Mouse (Mus musculus): ENCODE measurements around the gene Fcho2. TPM values are rescaled to one million over a fixed set of nuclear protein-coding genes. Genes with fewer than 3 reads are reported as not detected.

Gene Fcho2
- polyA plus RNA-seq, 1 experiment from 2014 or later, result 25.3 TPM

GRCm38 (mm10) chr13:98743829-98744228 lies 71.4 kb downstream of the Fcho2 start:
- H3K27me3 ChIP-seq (replicated peaks; ENCODE audit: control insufficient read depth, insufficient read depth, low read length), result no peaks in the 10 kb centered on the region
- H3K4me1 ChIP-seq (replicated peaks; ENCODE audit: control insufficient read depth, insufficient read depth, low read length), result peaks cover 3% of the 10 kb centered on the region; the same call in 1 of the 2 replicates
- H3K36me3 ChIP-seq (ENCODE audit: control insufficient read depth, insufficient read depth, low read length), result peaks cover 13% of the 10 kb centered on the region
- no peak overlapping the region for H3K4me2 ChIP-seq
- no peaks in the 10 kb centered on the region for H3K9me3 ChIP-seq (ENCODE audit: control insufficient read depth, low read length)
- DNase-seq (ENCODE audit: low spot score), result no peak
- ATAC-seq (replicated peaks; ENCODE audit: low FRiP score), result peak; percentile 68; the same call in 1 of the 2 replicates
- no peak overlapping the region for H3K27ac ChIP-seq (ENCODE audit: low read depth, low read length)
- H3K4me3 ChIP-seq (ENCODE audit: low read depth, low read length), result no peak overlapping the region
- no peak overlapping the region for H3K9ac ChIP-seq (ENCODE audit: low read depth, low read length)

DNA sequence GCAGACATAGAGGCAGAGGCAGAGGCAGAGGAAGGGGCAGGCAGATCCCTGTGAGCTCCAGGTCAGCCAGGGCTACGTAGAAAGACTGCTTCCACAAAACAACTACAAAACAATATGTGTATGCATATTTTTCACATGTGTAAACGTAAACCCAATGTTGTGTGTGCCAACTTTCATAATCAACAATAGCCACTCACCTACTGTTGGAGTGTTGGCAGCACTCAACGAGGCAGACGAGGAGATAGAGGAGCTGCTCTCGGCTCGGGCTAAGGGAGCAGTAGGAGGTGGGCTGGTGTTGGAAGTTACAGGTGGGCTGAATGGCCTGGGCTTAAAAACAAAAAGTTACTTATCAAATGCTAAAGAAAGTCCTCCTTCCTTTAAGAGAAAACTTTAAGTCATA lies 72.0 kb downstream of the Fcho2 start:
- H3K9ac ChIP-seq (ENCODE audit: low read depth, low read length), result no peak overlapping the region
- DNase-seq (ENCODE audit: low spot score) (no peak), ATAC-seq (replicated peaks; ENCODE audit: low FRiP score) (no peak)
- no peak overlapping the region for H3K4me2 ChIP-seq
- H3K9me3 ChIP-seq (ENCODE audit: control insufficient read depth, low read length), result no peaks in the 10 kb centered on the region
- no peak overlapping the region for H3K4me3 ChIP-seq (ENCODE audit: low read depth, low read length)
- peaks cover 13% of the 10 kb centered on the region for H3K36me3 ChIP-seq (ENCODE audit: control insufficient read depth, insufficient read depth, low read length)
- H3K27me3 ChIP-seq (replicated peaks; ENCODE audit: control insufficient read depth, insufficient read depth, low read length), result no peaks in the 10 kb centered on the region
- 83% methylated on average over 6 of the region's 6 CpGs for WGBS
- no peak overlapping the region for H3K27ac ChIP-seq (ENCODE audit: low read depth, low read length)
- peaks cover 3% of the 10 kb centered on the region; the same call in 1 of the 2 replicates for H3K4me1 ChIP-seq (replicated peaks; ENCODE audit: control insufficient read depth, insufficient read depth, low read length)

GRCm38 (mm10) chr13:98738213-98738612 lies 77.0 kb downstream of the Fcho2 start:
- Histone ChIP-seq H3K27me3 (replicated peaks; ENCODE audit: control insufficient read depth, insufficient read depth, low read length) (no peaks in the 10 kb centered on the region), H3K4me3 (ENCODE audit: low read depth, low read length) (no peak overlapping the region), H3K4me2 (no peak overlapping the region), H3K9me3 (ENCODE audit: control insufficient read depth, low read length) (no peaks in the 10 kb centered on the region), H3K36me3 (ENCODE audit: control insufficient read depth, insufficient read depth, low read length) (peaks cover 6% of the 10 kb centered on the region; the same call in 1 of the 2 replicates), H3K4me1 (replicated peaks; ENCODE audit: control insufficient read depth, insufficient read depth, low read length) (no peaks in the 10 kb centered on the region), H3K27ac (ENCODE audit: low read depth, low read length) (no peak overlapping the region), H3K9ac (ENCODE audit: low read depth, low read length) (no peak overlapping the region)
- 89% methylated on average over 2 of the region's 2 CpGs for WGBS
- no peak for ATAC-seq (replicated peaks; ENCODE audit: low FRiP score)
- DNase-seq (ENCODE audit: low spot score), result no peak

DNA sequence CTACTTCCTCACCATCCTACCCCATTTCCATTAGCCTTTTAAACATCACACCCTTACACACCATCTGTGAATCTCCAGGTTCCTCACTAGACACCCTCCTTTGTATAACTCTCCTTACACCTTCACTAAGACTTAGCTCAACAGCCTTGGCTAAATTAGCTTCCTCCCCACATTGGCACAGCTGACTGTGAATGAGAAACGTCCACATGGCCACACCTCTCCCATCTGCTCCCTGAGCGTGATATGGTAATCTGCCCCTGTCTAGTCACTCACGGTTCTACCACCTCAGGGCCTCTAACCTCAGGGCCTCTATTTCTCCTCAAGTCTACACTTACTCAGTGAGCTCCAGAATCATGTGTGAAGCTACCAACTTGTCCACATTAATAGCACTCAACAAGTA lies 82.0 kb downstream of the Fcho2 start:
- peaks cover 8% of the 10 kb centered on the region for H3K36me3 ChIP-seq (ENCODE audit: control insufficient read depth, insufficient read depth, low read length)
- no peak overlapping the region for H3K4me2 ChIP-seq
- no peak overlapping the region for H3K27ac ChIP-seq (ENCODE audit: low read depth, low read length)
- H3K4me1 ChIP-seq (replicated peaks; ENCODE audit: control insufficient read depth, insufficient read depth, low read length), result no peaks in the 10 kb centered on the region
- WGBS, result 53% methylated on average over 3 of the region's 3 CpGs
- ATAC-seq (replicated peaks; ENCODE audit: low FRiP score) (no peak; the same call in 1 of the 2 replicates), DNase-seq (ENCODE audit: low spot score) (no peak)
- no peak overlapping the region for H3K9ac ChIP-seq (ENCODE audit: low read depth, low read length)
- no peak overlapping the region for H3K4me3 ChIP-seq (ENCODE audit: low read depth, low read length)
- H3K27me3 ChIP-seq (replicated peaks; ENCODE audit: control insufficient read depth, insufficient read depth, low read length), result no peaks in the 10 kb centered on the region
- no peaks in the 10 kb centered on the region for H3K9me3 ChIP-seq (ENCODE audit: control insufficient read depth, low read length)

GRCm38 (mm10) chr13:98729271-98730062 lies 85.8 kb downstream of the Fcho2 start:
- Histone ChIP-seq H3K9ac (ENCODE audit: low read depth, low read length) (no peak overlapping the region), H3K27ac (ENCODE audit: low read depth, low read length) (no peak overlapping the region), H3K9me3 (ENCODE audit: control insufficient read depth, low read length) (no peaks in the 10 kb centered on the region), H3K27me3 (replicated peaks; ENCODE audit: control insufficient read depth, insufficient read depth, low read length) (no peaks in the 10 kb centered on the region), H3K36me3 (ENCODE audit: control insufficient read depth, insufficient read depth, low read length) (peaks cover 17% of the 10 kb centered on the region), H3K4me1 (replicated peaks; ENCODE audit: control insufficient read depth, insufficient read depth, low read length) (no peaks in the 10 kb centered on the region), H3K4me2 (no peak overlapping the region), H3K4me3 (ENCODE audit: low read depth, low read length) (no peak overlapping the region)
- no peak for ATAC-seq (replicated peaks; ENCODE audit: low FRiP score)
- DNase-seq (ENCODE audit: low spot score), result no peak
- 79% methylated on average over 1 of the region's 1 CpGs for WGBS

DNA sequence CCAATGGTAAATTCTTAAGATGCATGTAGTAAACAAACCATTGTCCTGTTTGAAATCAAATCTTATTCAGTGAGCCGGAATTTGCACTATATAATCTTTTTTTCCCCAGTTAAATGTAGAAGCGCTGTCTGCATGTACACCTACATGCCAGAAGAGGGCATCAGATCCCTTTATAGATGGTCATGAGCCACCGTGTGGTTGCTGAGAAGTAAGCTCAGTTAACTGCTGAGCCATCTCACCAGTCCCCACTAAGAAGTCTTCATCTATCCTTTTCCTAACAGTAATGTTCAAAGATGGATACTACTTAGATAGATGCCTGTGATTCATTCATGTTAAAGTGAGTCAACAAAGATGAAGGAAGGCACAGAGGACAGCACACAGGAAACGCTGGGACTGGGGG lies 88.8 kb downstream of the Fcho2 start:
- no peak for DNase-seq (ENCODE audit: low spot score)
- no peak overlapping the region for H3K4me2 ChIP-seq
- peaks cover 22% of the 10 kb centered on the region for H3K36me3 ChIP-seq (ENCODE audit: control insufficient read depth, insufficient read depth, low read length)
- 68% methylated on average over 4 of the region's 4 CpGs for WGBS
- H3K27ac ChIP-seq (ENCODE audit: low read depth, low read length), result no peak overlapping the region
- peak; percentile 63; the same call in 1 of the 2 replicates for ATAC-seq (replicated peaks; ENCODE audit: low FRiP score)
- no peaks in the 10 kb centered on the region for H3K27me3 ChIP-seq (replicated peaks; ENCODE audit: control insufficient read depth, insufficient read depth, low read length)
- no peaks in the 10 kb centered on the region for H3K4me1 ChIP-seq (replicated peaks; ENCODE audit: control insufficient read depth, insufficient read depth, low read length)
- H3K9me3 ChIP-seq (ENCODE audit: control insufficient read depth, low read length), result no peaks in the 10 kb centered on the region
- H3K4me3 ChIP-seq (ENCODE audit: low read depth, low read length), result no peak overlapping the region
- no peak overlapping the region for H3K9ac ChIP-seq (ENCODE audit: low read depth, low read length)

DNA sequence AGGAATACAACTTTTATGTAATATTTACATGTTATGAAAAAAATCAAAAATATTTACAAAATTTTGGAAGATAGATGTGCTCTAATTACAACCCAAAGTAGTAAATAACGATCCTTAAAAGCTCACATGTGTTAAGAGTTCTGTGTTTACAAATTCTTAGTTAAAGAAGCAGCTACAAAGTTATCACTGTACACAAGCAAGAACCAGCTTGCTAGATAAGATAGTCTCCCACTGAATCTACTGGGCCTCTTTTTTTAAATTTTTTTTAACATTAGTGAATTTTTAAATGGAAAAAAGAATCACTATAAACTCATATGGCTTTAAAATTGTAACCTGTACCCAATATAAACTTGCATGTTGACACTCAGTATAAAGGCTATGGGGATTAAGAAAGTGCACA lies 91.8 kb downstream of the Fcho2 start:
- 81% methylated on average over 1 of the region's 1 CpGs for WGBS
- Histone ChIP-seq H3K27me3 (replicated peaks; ENCODE audit: control insufficient read depth, insufficient read depth, low read length) (no peaks in the 10 kb centered on the region), H3K4me2 (no peak overlapping the region), H3K4me3 (ENCODE audit: low read depth, low read length) (no peak overlapping the region), H3K9ac (ENCODE audit: low read depth, low read length) (no peak overlapping the region), H3K27ac (ENCODE audit: low read depth, low read length) (no peak overlapping the region), H3K9me3 (ENCODE audit: control insufficient read depth, low read length) (no peaks in the 10 kb centered on the region), H3K4me1 (replicated peaks; ENCODE audit: control insufficient read depth, insufficient read depth, low read length) (no peaks in the 10 kb centered on the region), H3K36me3 (ENCODE audit: control insufficient read depth, insufficient read depth, low read length) (peaks cover 15% of the 10 kb centered on the region)
- no peak for ATAC-seq (replicated peaks; ENCODE audit: low FRiP score)
- no peak for DNase-seq (ENCODE audit: low spot score)

- DNase-seq (ENCODE audit: low spot score) (no peak), ATAC-seq (replicated peaks; ENCODE audit: low FRiP score) (no peak)
- no peaks in the 10 kb centered on the region for H3K27me3 ChIP-seq (replicated peaks; ENCODE audit: control insufficient read depth, insufficient read depth, low read length)
- WGBS, result 58% methylated on average over 1 of the region's 1 CpGs
- no peak overlapping the region for H3K4me3 ChIP-seq (ENCODE audit: low read depth, low read length)
- H3K9me3 ChIP-seq (ENCODE audit: control insufficient read depth, low read length), result no peaks in the 10 kb centered on the region
- H3K4me1 ChIP-seq (replicated peaks; ENCODE audit: control insufficient read depth, insufficient read depth, low read length), result no peaks in the 10 kb centered on the region
- peaks cover 15% of the 10 kb centered on the region for H3K36me3 ChIP-seq (ENCODE audit: control insufficient read depth, insufficient read depth, low read length)
- no peak overlapping the region for H3K27ac ChIP-seq (ENCODE audit: low read depth, low read length)
- no peak overlapping the region for H3K4me2 ChIP-seq
- H3K9ac ChIP-seq (ENCODE audit: low read depth, low read length), result no peak overlapping the region
Measured at GRCm38 (mm10) chr13:98722296-98722695, 93.0 kb downstream of the Fcho2 start.

DNA sequence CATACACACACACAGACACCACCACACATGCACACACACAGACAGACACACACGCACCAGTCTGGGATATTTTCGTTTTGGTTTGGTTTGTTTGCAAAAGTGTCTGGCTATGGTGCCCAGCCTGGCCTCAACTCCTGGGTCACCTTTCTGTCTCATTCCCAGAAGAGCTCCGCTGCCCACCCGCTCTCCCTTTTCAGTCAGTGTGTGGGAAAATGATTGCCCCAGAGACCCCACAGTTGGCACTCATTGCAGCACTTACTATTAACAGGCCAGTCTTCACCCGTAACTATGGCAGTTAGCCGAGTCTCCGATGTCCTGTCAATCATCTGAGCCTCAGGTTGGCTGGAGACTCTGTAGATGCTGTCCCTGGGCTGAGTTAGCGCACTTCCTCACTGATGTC lies 99.1 kb downstream of the Fcho2 start:
- Histone ChIP-seq H3K27me3 (replicated peaks; ENCODE audit: control insufficient read depth, insufficient read depth, low read length) (no peaks in the 10 kb centered on the region), H3K27ac (ENCODE audit: low read depth, low read length) (no peak overlapping the region), H3K4me3 (ENCODE audit: low read depth, low read length) (no peak overlapping the region), H3K9me3 (ENCODE audit: control insufficient read depth, low read length) (no peaks in the 10 kb centered on the region), H3K4me1 (replicated peaks; ENCODE audit: control insufficient read depth, insufficient read depth, low read length) (no peaks in the 10 kb centered on the region), H3K9ac (ENCODE audit: low read depth, low read length) (no peak overlapping the region), H3K4me2 (no peak overlapping the region), H3K36me3 (ENCODE audit: control insufficient read depth, insufficient read depth, low read length) (no peaks in the 10 kb centered on the region)
- ATAC-seq (replicated peaks; ENCODE audit: low FRiP score) (no peak), DNase-seq (ENCODE audit: low spot score) (no peak)
- WGBS, result 90% methylated on average over 8 of the region's 8 CpGs

Measured in liver, embryonic 11.5 days (tissue).